Mouse (Mus musculus) urinary bladder, adult 2 months (tissue): ENCODE data around the gene Gm15517. TPM values are rescaled to one million over a fixed set of nuclear protein-coding genes. Genes with fewer than 3 reads are reported as not detected.
"Not testable (repeated sequence)": the region's sequence is repeated elsewhere in the genome, so short reads cannot be mapped to it uniquely, and the experiment has no call there.

Source experiments
- DNase-seq: peaks from one replicate; pipeline ENCODE4 v3.0.0; 2022; ENCODE audit warnings: low spot score
- polyA plus RNA-seq: library from polyadenylated mRNA; depleted of rRNA; stranded (reverse); fragments of >200 nt; gene quantifications from 2 replicates; pipeline ENCODE4 v1.2.3, GENCODE M21; 2012

Gene Gm15517
- polyA plus RNA-seq, 1 experiment, result 0.65 TPM

- no peak for DNase-seq
Observed at GRCm38 (mm10) chr7:44269397-44269796, 8.2 kb downstream of the Gm15517 start.

GRCm38 (mm10) chr7:44271309-44271708, 10.1 kb downstream of the Gm15517 start:
- no peak for DNase-seq

DNA sequence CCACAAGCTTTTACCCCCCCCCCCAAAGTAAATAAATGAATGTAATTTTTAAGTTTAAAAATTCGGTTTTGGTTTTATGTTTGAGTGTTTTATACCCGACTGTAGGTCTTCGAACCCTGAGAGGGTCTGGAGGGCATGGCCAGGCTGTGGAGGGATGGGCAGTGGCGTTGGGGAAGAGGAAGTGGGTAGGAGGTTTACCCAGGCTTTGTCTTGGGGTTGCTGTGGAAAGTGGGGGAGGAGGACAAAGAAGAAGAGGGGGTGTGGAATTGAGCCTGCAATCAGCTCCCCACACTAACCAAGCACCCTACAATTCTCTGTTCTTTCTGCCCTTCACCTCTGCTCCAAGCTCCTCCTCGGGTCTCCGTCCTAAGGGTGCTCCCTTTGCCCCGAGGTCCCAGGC, 11.3 kb downstream of the Gm15517 start:
- no peak for DNase-seq

GRCm38 (mm10) chr7:44273446-44273845, 12.2 kb downstream of the Gm15517 start:
- DNase-seq, result no peak

GRCm38 (mm10) chr7:44274096-44274495, 12.8 kb downstream of the Gm15517 start:
- no peak for DNase-seq

DNA sequence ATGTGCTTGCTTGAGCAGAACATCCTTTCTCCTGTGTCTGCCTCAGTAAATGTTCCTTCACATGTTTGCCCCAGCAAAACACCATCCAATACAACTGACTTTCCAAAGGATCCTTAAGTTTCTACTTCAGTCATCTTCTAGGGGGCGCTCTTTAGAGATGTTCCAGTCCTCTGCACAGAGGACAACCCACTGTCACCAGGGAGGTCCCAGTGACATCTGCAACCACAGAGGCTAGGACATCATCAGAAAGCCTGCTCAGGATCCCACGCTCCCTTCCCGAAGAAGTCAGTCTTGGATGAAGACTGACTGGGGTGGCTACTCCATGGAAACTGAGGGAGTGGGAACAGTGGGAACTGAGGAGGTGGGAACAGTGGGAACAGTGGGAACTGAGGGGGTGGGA, 14.3 kb downstream of the Gm15517 start:
- no peak for DNase-seq

GRCm38 (mm10) chr7:44276461-44277249, 15.4 kb downstream of the Gm15517 start:
- DNase-seq, result no peak

DNA sequence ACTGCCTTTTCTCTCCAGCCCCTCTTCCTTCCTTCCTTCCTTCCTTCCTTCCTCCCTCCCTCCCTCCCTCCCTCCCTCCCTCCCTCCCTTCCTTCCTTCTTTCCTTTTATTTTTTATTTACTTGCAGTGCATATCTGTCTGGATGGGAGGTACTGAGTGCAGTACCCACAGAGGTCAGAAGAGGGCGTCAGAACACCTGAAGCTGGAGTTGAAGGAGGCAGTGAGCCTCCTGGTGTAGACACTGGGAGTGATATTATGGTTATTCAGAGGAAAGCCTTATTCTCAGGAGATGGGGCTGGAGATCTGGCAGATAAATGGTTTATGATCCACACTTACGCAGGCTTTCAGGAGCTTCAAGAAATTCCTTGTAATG, 16.0 kb downstream of the Gm15517 start:
- DNase-seq, result no peak

DNA sequence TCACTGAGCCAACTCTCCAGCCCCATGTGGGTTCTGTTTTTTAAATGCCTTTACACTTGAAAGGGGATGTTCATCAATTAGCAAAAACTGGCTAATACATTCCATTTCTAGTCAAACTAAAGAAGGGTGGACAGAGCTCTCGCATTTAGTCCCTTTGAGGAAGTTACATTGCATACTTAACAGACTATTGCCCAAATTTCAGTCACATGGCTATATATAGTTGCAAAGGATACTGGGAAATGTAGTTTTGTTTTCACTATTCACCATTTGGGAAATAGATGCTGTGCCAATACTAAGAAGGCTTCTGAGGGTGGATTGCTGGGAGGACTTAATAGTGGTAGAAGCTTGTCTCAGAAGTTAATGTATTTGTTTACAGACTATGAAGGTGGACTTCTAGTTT, 19.7 kb downstream of the Gm15517 start:
- DNase-seq, result no peak

DNA sequence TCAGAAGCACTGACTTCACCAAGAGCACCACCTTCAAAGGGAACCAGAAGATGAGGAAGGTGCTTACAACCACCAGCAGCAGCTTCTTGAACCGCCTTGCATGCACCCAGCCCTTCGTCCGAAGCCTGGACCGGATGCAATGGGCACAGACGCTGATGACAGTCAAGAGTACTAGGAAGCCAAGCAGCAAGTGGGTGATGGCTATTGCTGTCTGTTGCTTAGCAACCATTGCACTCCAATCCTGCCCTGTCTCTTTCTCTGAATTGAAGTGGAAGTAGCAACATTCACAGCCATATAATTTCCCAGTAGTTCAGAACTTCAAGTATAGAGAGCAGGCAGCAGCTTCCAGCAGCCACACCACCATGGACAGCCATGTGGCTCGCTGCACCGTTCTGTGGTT, 20.3 kb downstream of the Gm15517 start:
- no peak for DNase-seq

DNA sequence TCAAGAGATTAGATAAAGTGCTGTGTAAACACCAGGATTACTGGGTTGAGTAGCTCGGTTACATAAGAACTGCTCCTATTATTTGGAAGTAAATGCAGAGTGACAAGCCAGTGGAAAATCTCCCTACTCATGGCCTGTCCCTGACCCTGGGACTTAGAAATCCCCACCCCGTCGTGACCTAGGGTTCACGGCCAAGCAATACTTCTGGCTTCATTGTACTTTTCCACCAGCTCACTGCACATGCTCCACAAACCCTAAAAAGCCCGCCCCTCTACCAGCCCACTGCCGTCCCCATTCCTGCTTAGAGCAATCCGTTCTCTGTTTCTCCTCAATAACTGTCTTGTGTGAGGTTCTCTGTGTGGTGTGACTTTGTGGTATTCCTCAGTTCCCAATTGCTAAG, 26.5 kb downstream of the Gm15517 start:
- no peak for DNase-seq

- no peak for DNase-seq
Observed at GRCm38 (mm10) chr7:44290986-44291385, 29.7 kb downstream of the Gm15517 start.

- no peak for DNase-seq
Observed at GRCm38 (mm10) chr7:44291418-44291817, 30.2 kb downstream of the Gm15517 start.

DNA sequence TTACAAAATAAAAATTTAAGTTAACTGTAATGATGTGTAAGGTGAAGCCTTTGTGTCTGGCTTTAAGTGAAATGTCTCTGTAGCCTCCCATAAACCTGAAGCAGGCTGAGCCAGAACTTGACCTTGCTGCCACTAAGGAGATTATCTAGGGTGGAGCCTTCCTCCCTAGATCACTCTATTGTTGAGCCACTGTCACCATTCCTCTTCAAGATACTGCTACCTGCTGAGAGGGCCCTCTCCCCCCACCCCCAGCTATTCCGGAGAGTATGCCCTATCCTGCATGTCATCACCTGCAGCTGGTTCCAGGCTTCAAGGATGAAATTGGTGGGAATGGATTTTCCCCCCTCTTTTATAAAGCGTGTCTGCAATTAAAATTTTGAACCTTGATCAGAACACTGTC, 36.3 kb downstream of the Gm15517 start:
- DNase-seq, result not testable (repeated sequence)

- DNase-seq, result no peak
Observed at GRCm38 (mm10) chr7:44303346-44304340, 42.4 kb downstream of the Gm15517 start.

- DNase-seq, result no peak
Observed at GRCm38 (mm10) chr7:44304463-44304774, 43.2 kb downstream of the Gm15517 start.

DNA sequence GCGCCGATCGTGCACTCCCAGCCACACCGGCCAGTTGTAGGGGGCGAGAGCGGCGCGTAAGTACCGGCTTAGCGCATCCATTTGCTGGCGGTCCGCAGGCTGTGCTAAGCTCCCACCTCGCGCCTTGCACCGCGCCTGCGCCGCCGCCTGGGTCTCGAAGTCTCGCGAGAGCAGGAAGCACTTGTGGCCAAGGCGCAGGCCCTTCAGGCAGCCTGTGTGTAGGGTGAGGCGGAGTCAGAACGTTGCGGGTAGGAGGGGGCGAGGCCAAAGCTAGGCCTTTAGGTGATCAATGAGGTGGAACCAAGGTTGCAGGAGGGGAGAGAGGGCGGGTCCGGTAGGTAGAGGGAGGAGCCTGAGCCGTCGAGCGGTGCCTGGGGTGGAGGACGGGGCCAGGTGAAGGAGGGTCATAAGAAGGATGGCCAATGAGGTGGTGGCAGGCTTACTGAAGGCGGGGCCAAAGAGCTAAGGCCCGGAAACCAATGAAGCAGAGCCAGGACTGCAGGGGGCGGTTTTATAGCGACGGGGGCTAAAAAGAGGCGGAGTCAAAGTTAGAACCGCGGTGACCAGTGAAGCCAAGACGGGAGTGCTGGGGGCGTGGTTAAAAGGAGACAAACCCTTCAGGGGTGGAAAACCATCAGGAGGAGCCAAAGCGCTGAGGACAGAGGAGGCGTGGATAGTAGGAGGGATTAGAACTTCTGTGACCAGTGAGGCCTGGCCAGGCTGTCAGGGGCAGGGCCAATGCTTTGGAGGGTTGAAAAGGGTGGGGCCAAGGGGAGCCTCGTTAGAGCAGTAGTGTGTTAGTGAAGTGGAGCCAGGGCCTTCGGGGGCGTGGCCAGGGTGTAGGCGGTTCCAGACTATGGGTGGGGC, 43.8 kb downstream of the Gm15517 start:
- peak; percentile 96 for DNase-seq

DNA sequence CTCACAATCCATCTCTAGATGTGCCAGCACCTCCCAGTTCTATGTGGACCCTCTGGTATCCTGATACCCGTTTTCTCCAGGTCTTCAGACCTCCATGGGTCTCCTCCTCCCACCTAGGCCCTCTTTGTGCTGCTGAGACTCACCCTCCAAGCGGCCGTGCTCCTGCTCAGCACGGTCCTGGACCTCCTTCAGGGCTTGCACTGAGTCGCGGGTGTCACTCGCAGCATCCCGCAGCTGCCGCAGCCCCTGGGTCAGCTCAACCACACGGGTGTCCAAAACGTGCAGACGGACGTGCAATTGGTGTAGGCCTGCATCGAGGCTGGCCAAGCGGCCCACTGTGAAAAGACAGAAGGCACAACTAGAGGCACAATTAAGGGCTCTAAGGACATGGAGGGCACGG, 44.4 kb downstream of the Gm15517 start:
- DNase-seq, result no peak

GRCm38 (mm10) chr7:44306516-44307240, 45.4 kb downstream of the Gm15517 start, which contains the start of gene Clec11a:
TSS of gene Clec11a (minus strand) at chr7:44306902.
- no peak for DNase-seq

- no peak for DNase-seq
Observed at GRCm38 (mm10) chr7:44307261-44308020, 46.2 kb downstream of the Gm15517 start.
